In genomic region chr1:62964291-62964690, GRCm38 (mm10) we compare ENCODE assay signal across 8 mouse cellular contexts.
A peak's percentile ranks its signal among the peaks of the same experiment; 100 is the strongest.
DNase-seq lines count a peak whose midpoint lies in the region; ATAC-seq and TF ChIP-seq lines count a peak whose summit lies in the region.

No protein-coding gene starts in this region.

- TF ChIP-seq CTCF in embryonic fibroblast, embryonic 13.5 days (IDR thresholded peaks at IDR 0.05; ENCODE audit: borderline replicate concordance, insufficient read depth, low read length): peak; percentile 98

- no peaks in the 10 kb centered on the region for H3K4me1 ChIP-seq in embryonic fibroblast, embryonic 13.5 days (ENCODE audit: control insufficient read depth, insufficient read depth, low read length)
- peaks cover 7% of the 10 kb centered on the region; the same call in 1 of the 2 replicates for H3K4me1 ChIP-seq in heart, embryonic 15.5 days (replicated peaks)

- no peak overlapping the region for H3K9ac ChIP-seq in heart, embryonic 15.5 days

- peak; percentile 29 for DNase-seq in A20 (ENCODE audit: low read depth, low spot score)
- DNase-seq in adrenal gland, postnatal 25 days: peak; percentile 58
- peak; percentile 73 for DNase-seq in kidney, postnatal 14 days
- peak; percentile 61 to 67 for DNase-seq in lung, adult 18-20 months
- peak; percentile 26 for DNase-seq in retina, adult 2 months (ENCODE audit: low read depth, low spot score)
- DNase-seq in urinary bladder, postnatal 14 days (ENCODE audit: low spot score): peak; percentile 68

- no peak overlapping the region for H3K4me3 ChIP-seq in embryonic fibroblast, embryonic 13.5 days (ENCODE audit: insufficient read depth, low read length)
- H3K4me3 ChIP-seq in heart, embryonic 15.5 days: no peak overlapping the region

- no peaks in the 10 kb centered on the region for H3K9me3 ChIP-seq in heart, embryonic 15.5 days (replicated peaks)

- ATAC-seq in heart, embryonic 15.5 days (replicated peaks; ENCODE audit: insufficient number of reproducible peaks, insufficient read depth, low FRiP score, low read depth): peak; percentile 77

- TF ChIP-seq POLR2A in embryonic fibroblast, embryonic 13.5 days (IDR thresholded peaks at IDR 0.05; ENCODE audit: low read depth, low read length): no peak

- no peaks in the 10 kb centered on the region for H3K27me3 ChIP-seq in heart, embryonic 15.5 days

- no peak overlapping the region for H3K27ac ChIP-seq in embryonic fibroblast, embryonic 13.5 days (ENCODE audit: insufficient read depth, low read length)
- no peak overlapping the region for H3K27ac ChIP-seq in heart, embryonic 15.5 days

- H3K4me2 ChIP-seq in heart, embryonic 15.5 days: no peak overlapping the region

- 15% methylated on average over 6 of the region's 6 CpGs for WGBS in heart, embryonic 15.5 days

- H3K36me3 ChIP-seq in heart, embryonic 15.5 days: no peaks in the 10 kb centered on the region
